Mouse (Mus musculus) kidney, embryonic 15.5 days (tissue): ENCODE results near the gene Serinc5. TPM values are rescaled to one million over a fixed set of nuclear protein-coding genes. Genes with fewer than 3 reads are reported as not detected.

ENCODE experiments used
- ATAC-seq: fragments of 200-750 bp; cut with Nextera tagmentation; replicated peaks from 2 replicates; pipeline ENCODE4 v1.8.0; 2017; ENCODE audit warnings: moderate TSS enrichment; ENCODE audit not compliant: low FRiP score
- H3K27ac ChIP-seq: fragments of 300-500 bp; sonication (generic); 2 replicates; pipeline ENCODE4 v1.5.1; 2015; ENCODE audit warnings: mild to moderate bottlenecking, inconsistent platforms
- H3K27me3 ChIP-seq: fragments of 300-500 bp; sonication (generic); 2 replicates; pipeline ENCODE4 v1.6.1; 2015; ENCODE audit warnings: inconsistent platforms
- H3K36me3 ChIP-seq: fragments of 300-500 bp; sonication (generic); 2 replicates; pipeline ENCODE4 v1.6.1; 2015; ENCODE audit warnings: inconsistent platforms
- H3K4me1 ChIP-seq: fragments of 300-500 bp; sonication (generic); 2 replicates; pipeline ENCODE4 v1.6.1; 2015; ENCODE audit warnings: inconsistent platforms
- H3K4me2 ChIP-seq: fragments of 300-500 bp; sonication (generic); 2 replicates; pipeline ENCODE4 v1.6.1; 2015; ENCODE audit warnings: moderate library complexity, mild to moderate bottlenecking, inconsistent platforms
- H3K4me3 ChIP-seq: fragments of 300-500 bp; sonication (generic); replicated peaks from 2 replicates; pipeline ENCODE4 v1.5.1; 2015; ENCODE audit warnings: mild to moderate bottlenecking, inconsistent platforms
- H3K9ac ChIP-seq: fragments of 300-500 bp; sonication (generic); 2 replicates; pipeline ENCODE4 v1.6.1; 2015; ENCODE audit warnings: mild to moderate bottlenecking, inconsistent platforms
- H3K9me3 ChIP-seq: fragments of 300-500 bp; sonication (generic); replicated peaks from 2 replicates; pipeline ENCODE4 v1.6.1; 2016; ENCODE audit warnings: inconsistent platforms
- WGBS: fragments of 180-500 bp; shearing (Covaris S2); methylation state at CpG from one replicate; pipeline ENCODE4 v1.1.7; 2015; ENCODE audit warnings: mixed read lengths; 5-methylcytosine and 5-hydroxymethylcytosine counted together
- polyA plus RNA-seq: library from polyadenylated mRNA; unstranded; fragments of >200 nt; fragmentation: Nextera tagmentation; extraction: Ambion mirVana; gene quantifications from 2 replicates; pipeline ENCODE4 v1.2.1, GENCODE M21; 2015

Gene Serinc5
- polyA plus RNA-seq, 1 experiment from 2014 or later = 16.5 TPM

GRCm38 (mm10) chr13:92697141-92697540, 86.2 kb downstream of the Serinc5 start:
- Histone ChIP-seq H3K27me3 (no peaks in the 10 kb centered on the region), H3K36me3 (peaks cover 12% of the 10 kb centered on the region; the same call in 1 of the 2 replicates), H3K4me2 (no peak overlapping the region), H3K9me3 (no peaks in the 10 kb centered on the region), H3K27ac (no peak overlapping the region), H3K4me3 (no peak overlapping the region), H3K4me1 (no peaks in the 10 kb centered on the region), H3K9ac (no peak overlapping the region)
- WGBS = 74% methylated on average over 4 of the region's 4 CpGs
- no peak for ATAC-seq

- Histone ChIP-seq H3K4me3 (no peak overlapping the region), H3K9me3 (no peaks in the 10 kb centered on the region), H3K36me3 (peaks cover 8% of the 10 kb centered on the region; the same call in 1 of the 2 replicates), H3K27ac (no peak overlapping the region), H3K27me3 (no peaks in the 10 kb centered on the region), H3K9ac (no peak overlapping the region), H3K4me2 (no peak overlapping the region), H3K4me1 (peaks cover 8% of the 10 kb centered on the region; the same call in 1 of the 2 replicates)
- 85% methylated on average over 9 of the region's 9 CpGs for WGBS
- no peak for ATAC-seq
Observed at GRCm38 (mm10) chr13:92698781-92699180, 87.9 kb downstream of the Serinc5 start.

- no peaks in the 10 kb centered on the region for H3K27me3 ChIP-seq
- H3K9me3 ChIP-seq = no peaks in the 10 kb centered on the region
- H3K4me2 ChIP-seq = no peak overlapping the region
- WGBS = 91% methylated on average over 6 of the region's 6 CpGs
- ATAC-seq = no peak
- no peak overlapping the region for H3K9ac ChIP-seq
- no peak overlapping the region for H3K27ac ChIP-seq
- peaks cover 8% of the 10 kb centered on the region; the same call in 1 of the 2 replicates for H3K36me3 ChIP-seq
- H3K4me1 ChIP-seq = peaks cover 8% of the 10 kb centered on the region; the same call in 1 of the 2 replicates
- H3K4me3 ChIP-seq = no peak overlapping the region
Observed at GRCm38 (mm10) chr13:92699395-92699794, 88.5 kb downstream of the Serinc5 start.

GRCm38 (mm10) chr13:92702035-92702434, 91.1 kb downstream of the Serinc5 start:
- no peaks in the 10 kb centered on the region for H3K9me3 ChIP-seq
- WGBS = 85% methylated on average over 5 of the region's 5 CpGs
- H3K9ac ChIP-seq = no peak overlapping the region
- H3K4me2 ChIP-seq = no peak overlapping the region
- H3K36me3 ChIP-seq = peaks cover 16% of the 10 kb centered on the region
- no peak overlapping the region for H3K27ac ChIP-seq
- ATAC-seq = no peak
- H3K4me3 ChIP-seq = no peak overlapping the region
- H3K4me1 ChIP-seq = peaks cover 13% of the 10 kb centered on the region; the same call in 1 of the 2 replicates
- H3K27me3 ChIP-seq = no peaks in the 10 kb centered on the region

GRCm38 (mm10) chr13:92703241-92704027, 92.5 kb downstream of the Serinc5 start:
- H3K9ac ChIP-seq = no peak overlapping the region
- no peak for ATAC-seq
- no peak overlapping the region for H3K4me2 ChIP-seq
- peaks cover 30% of the 10 kb centered on the region for H3K36me3 ChIP-seq
- no peaks in the 10 kb centered on the region for H3K27me3 ChIP-seq
- WGBS = 64% methylated on average over 8 of the region's 8 CpGs
- H3K9me3 ChIP-seq = no peaks in the 10 kb centered on the region
- peaks cover 13% of the 10 kb centered on the region; the same call in 1 of the 2 replicates for H3K4me1 ChIP-seq
- no peak overlapping the region for H3K27ac ChIP-seq
- no peak overlapping the region for H3K4me3 ChIP-seq

GRCm38 (mm10) chr13:92704189-92704588, 93.3 kb downstream of the Serinc5 start:
- peaks cover 37% of the 10 kb centered on the region for H3K36me3 ChIP-seq
- WGBS = 42% methylated on average over 7 of the region's 7 CpGs
- H3K9me3 ChIP-seq = no peaks in the 10 kb centered on the region
- H3K4me1 ChIP-seq = peaks cover 13% of the 10 kb centered on the region; the same call in 1 of the 2 replicates
- no peak; the same call in 1 of the 2 replicates for ATAC-seq
- no peaks in the 10 kb centered on the region for H3K27me3 ChIP-seq
- no peak overlapping the region for H3K27ac ChIP-seq
- H3K4me3 ChIP-seq = no peak overlapping the region
- H3K9ac ChIP-seq = no peak overlapping the region
- no peak overlapping the region for H3K4me2 ChIP-seq

- peaks cover 37% of the 10 kb centered on the region for H3K36me3 ChIP-seq
- WGBS = 91% methylated on average over 7 of the region's 7 CpGs
- peaks cover 13% of the 10 kb centered on the region; the same call in 1 of the 2 replicates for H3K4me1 ChIP-seq
- H3K9ac ChIP-seq = no peak overlapping the region
- no peaks in the 10 kb centered on the region for H3K27me3 ChIP-seq
- no peak overlapping the region for H3K27ac ChIP-seq
- no peak overlapping the region for H3K4me2 ChIP-seq
- no peaks in the 10 kb centered on the region for H3K9me3 ChIP-seq
- no peak overlapping the region for H3K4me3 ChIP-seq
- ATAC-seq = no peak
Observed at GRCm38 (mm10) chr13:92705016-92705535, 94.2 kb downstream of the Serinc5 start.

GRCm38 (mm10) chr13:92706342-92707061, 95.6 kb downstream of the Serinc5 start:
- WGBS = 89% methylated on average over 9 of the region's 9 CpGs
- H3K36me3 ChIP-seq = peaks cover 34% of the 10 kb centered on the region
- no peak overlapping the region for H3K4me2 ChIP-seq
- H3K27me3 ChIP-seq = no peaks in the 10 kb centered on the region
- H3K9ac ChIP-seq = no peak overlapping the region
- H3K27ac ChIP-seq = no peak overlapping the region
- peaks cover 13% of the 10 kb centered on the region; the same call in 1 of the 2 replicates for H3K4me1 ChIP-seq
- H3K9me3 ChIP-seq = no peaks in the 10 kb centered on the region
- ATAC-seq = no peak
- H3K4me3 ChIP-seq = no peak overlapping the region

GRCm38 (mm10) chr13:92707941-92708340, 97.0 kb downstream of the Serinc5 start:
- H3K4me1 ChIP-seq = peaks cover 11% of the 10 kb centered on the region; the same call in 1 of the 2 replicates
- H3K4me2 ChIP-seq = no peak overlapping the region
- H3K27ac ChIP-seq = no peak overlapping the region
- H3K9me3 ChIP-seq = no peaks in the 10 kb centered on the region
- no peak for ATAC-seq
- peaks cover 33% of the 10 kb centered on the region for H3K36me3 ChIP-seq
- no peak overlapping the region for H3K9ac ChIP-seq
- no peaks in the 10 kb centered on the region for H3K27me3 ChIP-seq
- no peak overlapping the region for H3K4me3 ChIP-seq
- WGBS = 75% methylated on average over 2 of the region's 2 CpGs

- no peak overlapping the region for H3K4me2 ChIP-seq
- 84% methylated on average over 1 of the region's 1 CpGs for WGBS
- no peak overlapping the region for H3K27ac ChIP-seq
- no peak for ATAC-seq
- H3K4me1 ChIP-seq = peaks cover 6% of the 10 kb centered on the region; the same call in 1 of the 2 replicates
- H3K36me3 ChIP-seq = peaks cover 33% of the 10 kb centered on the region
- no peaks in the 10 kb centered on the region for H3K9me3 ChIP-seq
- H3K9ac ChIP-seq = no peak overlapping the region
- H3K27me3 ChIP-seq = no peaks in the 10 kb centered on the region
- no peak overlapping the region for H3K4me3 ChIP-seq
Observed at GRCm38 (mm10) chr13:92708466-92708865, 97.6 kb downstream of the Serinc5 start.

- no peaks in the 10 kb centered on the region for H3K27me3 ChIP-seq
- H3K9me3 ChIP-seq = no peaks in the 10 kb centered on the region
- WGBS = 49% methylated on average over 3 of the region's 3 CpGs
- H3K4me2 ChIP-seq = no peak overlapping the region
- ATAC-seq = no peak
- H3K4me1 ChIP-seq = peaks cover 4% of the 10 kb centered on the region; the same call in 1 of the 2 replicates
- H3K36me3 ChIP-seq = peaks cover 33% of the 10 kb centered on the region
- H3K9ac ChIP-seq = no peak overlapping the region
- H3K4me3 ChIP-seq = no peak overlapping the region
- no peak overlapping the region for H3K27ac ChIP-seq
Observed at GRCm38 (mm10) chr13:92709535-92709934, 98.6 kb downstream of the Serinc5 start.

GRCm38 (mm10) chr13:92710361-92710760, 99.5 kb downstream of the Serinc5 start:
- Histone ChIP-seq H3K9me3 (no peaks in the 10 kb centered on the region), H3K4me2 (no peak overlapping the region), H3K4me1 (no peaks in the 10 kb centered on the region), H3K27me3 (no peaks in the 10 kb centered on the region), H3K4me3 (no peak overlapping the region), H3K9ac (no peak overlapping the region), H3K36me3 (peaks cover 33% of the 10 kb centered on the region), H3K27ac (no peak overlapping the region)
- 54% methylated on average over 1 of the region's 1 CpGs for WGBS
- no peak for ATAC-seq
